Mouse (Mus musculus) liver, adult 2 months (tissue): ENCODE data around the gene Rnls.

ENCODE experiments used
- CTCF ChIP-seq: fragments of 200-500 bp; IDR thresholded peaks from 2 replicates; pipeline ENCODE4 v1.5.1; 2011; ENCODE audit warnings: low read depth, low read length, control low read depth
- POLR2A ChIP-seq: fragments of 200-500 bp; IDR thresholded peaks from 2 replicates; pipeline ENCODE4 v1.6.1; 2011; ENCODE audit warnings: low read length, control low read depth; ENCODE audit not compliant: insufficient read depth; ENCODE audit errors: extremely low read depth

DNA sequence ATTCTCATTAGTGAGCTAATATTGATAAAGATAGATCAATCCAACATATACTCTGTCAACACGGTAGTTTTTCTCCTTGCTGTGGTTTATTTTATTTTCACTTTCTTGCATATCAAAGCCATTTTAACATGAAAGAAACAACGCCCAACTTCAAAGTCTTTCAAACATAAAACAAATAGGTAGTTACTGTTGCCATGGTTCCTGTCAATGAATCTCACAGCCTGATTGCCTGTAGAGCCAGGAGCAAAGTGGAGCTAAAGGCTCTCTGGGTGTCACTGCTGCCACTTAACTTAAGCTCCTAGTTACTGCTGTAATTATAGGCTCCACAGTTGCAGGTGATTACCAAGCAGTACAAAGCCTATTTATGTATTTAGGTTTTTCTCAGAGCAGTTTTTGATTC, 126.8 kb downstream of the Rnls start:
- no peak for TF ChIP-seq POLR2A
- no peak for TF ChIP-seq CTCF
